Mouse (Mus musculus) E14TG2a.4 (cell line): ENCODE measurements at regions not wholly inside any gene's neighbourhood (a gene's known extent, or its start where the extent isn't known, plus 50 kb on each side); places are given as distances from the start of the nearest gene placed in this dataset.

ENCODE experiments used
- CTCF ChIP-seq: conservative IDR thresholded peaks from 2 replicates; pipeline ENCODE4 v1.5.1; 2014; ENCODE audit warnings: low read length
- NANOG ChIP-seq: IDR thresholded peaks from 2 replicates; pipeline ENCODE4 v1.6.1; 2014; ENCODE audit warnings: borderline replicate concordance, low read length, mixed read lengths

DNA sequence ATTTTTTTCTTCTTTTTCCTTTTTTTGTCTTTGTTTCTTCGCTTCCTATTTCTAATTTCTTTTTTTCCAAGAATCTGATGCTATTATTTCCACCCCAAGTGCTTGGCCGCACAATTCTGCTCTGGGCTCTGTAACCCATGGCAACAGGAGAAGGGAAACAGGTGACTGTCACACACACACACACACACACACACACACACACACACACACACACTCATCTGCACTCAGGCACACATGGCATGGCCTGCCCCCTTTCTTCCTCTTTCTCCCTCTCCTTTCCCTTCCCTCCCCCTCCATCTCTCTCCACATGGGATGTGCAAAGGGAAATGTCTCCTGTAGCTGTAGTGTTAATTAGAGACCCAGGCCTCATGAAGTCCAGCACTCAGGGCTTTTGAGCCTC is 239.7 kb downstream of the Mtx2 start:
- TF ChIP-seq CTCF (no peak), NANOG (no peak)
